Comparison of ENCODE assay signal across 8 mouse cellular contexts in genomic region chr8:121116591-121117185, GRCm38 (mm10). TPM values are rescaled to one million over a fixed set of nuclear protein-coding genes. Genes with fewer than 3 reads are reported as not detected.
DNase-seq lines count a peak whose midpoint lies in the region; ATAC-seq and TF ChIP-seq lines count a peak whose summit lies in the region.

No protein-coding gene starts in this region.

- ATAC-seq in CD4-positive, CD25-positive, alpha-beta regulatory T cell, adult 4 months = no peak
- ATAC-seq in G1E (ENCODE audit: extremely low read depth, insufficient number of reproducible peaks, low FRiP score, poor library complexity, severe bottlenecking) = no peak
- ATAC-seq in forebrain, postnatal 0 days = no peak

- no peak overlapping the region for H3K9ac ChIP-seq in forebrain, postnatal 0 days

- H3K27me3 ChIP-seq in G1E (ENCODE audit: insufficient read depth, low read length) = no peaks in the 10 kb centered on the region
- H3K27me3 ChIP-seq in forebrain, postnatal 0 days (ENCODE audit: insufficient read depth, low read length) = peaks cover 85% of the 10 kb centered on the region
- H3K27me3 ChIP-seq in limb, embryonic 10.5 days (ENCODE audit: low read depth, poor library complexity, severe bottlenecking) = peaks cover 97% of the 10 kb centered on the region

- DNase-seq in CD4-positive, CD25-positive, alpha-beta regulatory T cell, adult 2 months (ENCODE audit: low read depth, low spot score) = peak; percentile 51
- no peak for DNase-seq in G1E (ENCODE audit: low spot score)
- DNase-seq in forebrain, postnatal 0 days = no peak
- peak; percentile 74 for DNase-seq in limb, embryonic 10.5 days (ENCODE audit: low spot score)
- DNase-seq in right cerebral cortex, adult 2 months (ENCODE audit: low spot score in 2 of 2) = no peak
- DNase-seq in urinary bladder, adult 18-20 months (ENCODE audit: low spot score in 2 of 2) = no peak

- H3K4me1 ChIP-seq in G1E (ENCODE audit: insufficient read depth, low read depth, low read length) = no peaks in the 10 kb centered on the region; the same call in 1 of the 2 replicates
- no peaks in the 10 kb centered on the region for H3K4me1 ChIP-seq in forebrain, postnatal 0 days (ENCODE audit: insufficient read depth)
- H3K4me1 ChIP-seq in limb, embryonic 10.5 days = peaks cover 64% of the 10 kb centered on the region
- no peaks in the 10 kb centered on the region; the same call in 1 of the 2 replicates for H3K4me1 ChIP-seq in olfactory bulb, adult 2 months (ENCODE audit: control insufficient read depth, insufficient read depth, low read length)

- H3K4me3 ChIP-seq in G1E (ENCODE audit: low read depth, low read length) = peak overlapping the region; percentile 23; the same call in 1 of the 2 replicates
- peak overlapping the region; percentile 24 for H3K4me3 ChIP-seq in forebrain, postnatal 0 days (ENCODE audit: low read depth, low read length)
- peak overlapping the region; percentile 59 for H3K4me3 ChIP-seq in limb, embryonic 10.5 days
- H3K4me3 ChIP-seq in olfactory bulb, adult 2 months (ENCODE audit: insufficient read depth, low read depth, low read length) = peak overlapping the region; percentile 17

- peak overlapping the region; percentile 42 for H3K4me2 ChIP-seq in forebrain, postnatal 0 days (ENCODE audit: low read depth)

- no peaks in the 10 kb centered on the region for H3K36me3 ChIP-seq in G1E (replicated peaks)
- no peaks in the 10 kb centered on the region for H3K36me3 ChIP-seq in forebrain, postnatal 0 days (ENCODE audit: insufficient read depth)
- H3K36me3 ChIP-seq in limb, embryonic 10.5 days = no peaks in the 10 kb centered on the region

- TF ChIP-seq POLR2A in olfactory bulb, adult 2 months (IDR thresholded peaks at IDR 0.05; ENCODE audit: insufficient read depth, low read depth, low read length) = no peak

- peaks cover 52% of the 10 kb centered on the region for H3K9me3 ChIP-seq in G1E (replicated peaks)
- no peaks in the 10 kb centered on the region for H3K9me3 ChIP-seq in forebrain, postnatal 0 days (ENCODE audit: low read length)
- H3K9me3 ChIP-seq in limb, embryonic 10.5 days (replicated peaks) = no peaks in the 10 kb centered on the region

- no peak for TF ChIP-seq CTCF in G1E (IDR thresholded peaks at IDR 0.05; ENCODE audit: low read depth, low read length)
- no peak for TF ChIP-seq CTCF in forebrain, postnatal 0 days (IDR thresholded peaks at IDR 0.05; ENCODE audit: low read depth)
- no peak for TF ChIP-seq CTCF in olfactory bulb, adult 2 months (IDR thresholded peaks at IDR 0.05; ENCODE audit: insufficient read depth, low read depth, low read length)

- WGBS in forebrain, postnatal 0 days = 1% methylated on average over 55 of the region's 55 CpGs
- under 1% methylated on average over 55 of the region's 55 CpGs for WGBS in limb, embryonic 10.5 days
- WGBS in olfactory bulb, adult 2 months = 2% methylated on average over 55 of the region's 55 CpGs

- H3K27ac ChIP-seq in forebrain, postnatal 0 days (ENCODE audit: low read depth, low read length) = no peak overlapping the region
- H3K27ac ChIP-seq in limb, embryonic 10.5 days = peak overlapping the region; percentile 78
- H3K27ac ChIP-seq in olfactory bulb, adult 2 months (ENCODE audit: insufficient read depth, low read depth, low read length) = no peak overlapping the region

RNA-seq across cellular contexts. Expression of gene Foxc2, which starts 0.7 kb away (rescaled TPM):
- polyA plus RNA-seq in CD4-positive, CD25-positive, alpha-beta regulatory T cell, adult 4 months (2017; shearing (Covaris generic)) = not detected
- total RNA-seq in G1E (2014; fragmentation: Nextera tagmentation) (not detected in 2 replicates), G1E (2017) (0.06 TPM in 1 of 2 replicates, not detected in the other)
- polyA plus RNA-seq in G1E (2012) = 0.02 TPM in 2 replicates
- 3.1 and 6.5 TPM in 2 replicates for total RNA-seq in forebrain, postnatal 0 days (2014; rRNA removed)
- polyA plus RNA-seq in forebrain, postnatal 0 days (2015; fragmentation: Nextera tagmentation; extraction: Ambion mirVana) = 2.6 and 2.7 TPM in 2 replicates
- polyA plus RNA-seq in limb, embryonic 10.5 days (2016; fragmentation: Nextera tagmentation; extraction: Ambion mirVana) = 2.3 and 3.3 TPM in 2 replicates
- not detected in 2 replicates for polyA plus RNA-seq in olfactory bulb, adult 2 months (2012; ENCODE audit: insufficient read depth, insufficient read length, low replicate concordance, missing spikeins)

RNA-seq across cellular contexts. Expression of gene Mthfsd, which starts 8.5 kb away (rescaled TPM):
- polyA plus RNA-seq in CD4-positive, CD25-positive, alpha-beta regulatory T cell, adult 4 months (2017; shearing (Covaris generic)) = 10 to 100 TPM; 19.7 to 36.8 TPM
- total RNA-seq in G1E (2014; fragmentation: Nextera tagmentation) = 31.0 and 44.5 TPM in 2 replicates
- 35.0 and 36.1 TPM in 2 replicates for total RNA-seq in G1E (2017)
- polyA plus RNA-seq in G1E (2012) = 34.4 and 42.7 TPM in 2 replicates
- total RNA-seq in forebrain, postnatal 0 days (2014; rRNA removed) = 38.7 and 76.5 TPM in 2 replicates
- polyA plus RNA-seq in forebrain, postnatal 0 days (2015; fragmentation: Nextera tagmentation; extraction: Ambion mirVana) = 30.3 and 33.3 TPM in 2 replicates
- 58.5 and 67.6 TPM in 2 replicates for polyA plus RNA-seq in limb, embryonic 10.5 days (2016; fragmentation: Nextera tagmentation; extraction: Ambion mirVana)
- polyA plus RNA-seq in olfactory bulb, adult 2 months (2012; ENCODE audit: insufficient read depth, insufficient read length, low replicate concordance, missing spikeins) = not detected in 2 replicates

RNA-seq across cellular contexts. Expression of gene Foxl1, which starts 11.1 kb away (rescaled TPM):
- not detected for polyA plus RNA-seq in CD4-positive, CD25-positive, alpha-beta regulatory T cell, adult 4 months (2017; shearing (Covaris generic))
- total RNA-seq in G1E (2014; fragmentation: Nextera tagmentation) = not detected in 2 replicates
- total RNA-seq in G1E (2017) = not detected in 2 replicates
- not detected in 2 replicates for polyA plus RNA-seq in G1E (2012)
- total RNA-seq in forebrain, postnatal 0 days (2014; rRNA removed) = 0.19 TPM in 1 of 2 replicates, not detected in the other
- polyA plus RNA-seq in forebrain, postnatal 0 days (2015; fragmentation: Nextera tagmentation; extraction: Ambion mirVana) = 0.06 TPM in 1 of 2 replicates, not detected in the other
- 0.13 and 0.15 TPM in 2 replicates for polyA plus RNA-seq in limb, embryonic 10.5 days (2016; fragmentation: Nextera tagmentation; extraction: Ambion mirVana)
- not detected in 2 replicates for polyA plus RNA-seq in olfactory bulb, adult 2 months (2012; ENCODE audit: insufficient read depth, insufficient read length, low replicate concordance, missing spikeins)

RNA-seq across cellular contexts. Expression of gene Foxf1, which starts 32.5 kb away (rescaled TPM):
- polyA plus RNA-seq in CD4-positive, CD25-positive, alpha-beta regulatory T cell, adult 4 months (2017; shearing (Covaris generic)) = under 1 TPM in 1 of 2 experiments, not detected in 1; 0.22 TPM
- not detected in 2 replicates for total RNA-seq in G1E (2014; fragmentation: Nextera tagmentation)
- 0.11 and 0.12 TPM in 2 replicates for total RNA-seq in G1E (2017)
- polyA plus RNA-seq in G1E (2012) = not detected in 2 replicates
- 1.3 and 2.3 TPM in 2 replicates for total RNA-seq in forebrain, postnatal 0 days (2014; rRNA removed)
- polyA plus RNA-seq in forebrain, postnatal 0 days (2015; fragmentation: Nextera tagmentation; extraction: Ambion mirVana) = 1.4 and 1.6 TPM in 2 replicates
- polyA plus RNA-seq in limb, embryonic 10.5 days (2016; fragmentation: Nextera tagmentation; extraction: Ambion mirVana) = 0.48 and 4.4 TPM in 2 replicates
- polyA plus RNA-seq in olfactory bulb, adult 2 months (2012; ENCODE audit: insufficient read depth, insufficient read length, low replicate concordance, missing spikeins) = not detected in 2 replicates

Comparison
In these comparisons a context has a peak if more than half of its experiments do, and no peak if none do; other contexts are left out.
1. DNase-seq: peak in CD4-positive, CD25-positive, alpha-beta regulatory T cell, adult 2 months (single experiment) and limb, embryonic 10.5 days (single experiment); none in G1E (single experiment), forebrain, postnatal 0 days (single experiment), right cerebral cortex, adult 2 months (0 of 2) and urinary bladder, adult 18-20 months (0 of 2).
2. Peak in every context shown above with its lines, with median percentiles within 50 percentile points of each other: H3K4me3 ChIP-seq.